Mouse (Mus musculus) limb, embryonic 11.5 days (tissue): ENCODE results near the gene Cenpf. TPM values are rescaled to one million over a fixed set of nuclear protein-coding genes. Genes with fewer than 3 reads are reported as not detected.
"Not testable (repeated sequence)": the region's sequence is repeated elsewhere in the genome, so short reads cannot be mapped to it uniquely, and the experiment has no call there.

Experiments used
- ATAC-seq: fragments of 200-750 bp; cut with Nextera tagmentation; 2 replicates; pipeline ENCODE4 v1.8.0; 2017; ENCODE audit warnings: low read depth; ENCODE audit not compliant: insufficient number of reproducible peaks, low FRiP score, low TSS enrichment
- DNase-seq: peaks from one replicate; pipeline ENCODE4 v3.0.0-alpha.2; 2015; ENCODE audit warnings: low spot score
- H3K27ac ChIP-seq: fragments of 300-500 bp; sonication (generic); replicated peaks from 2 replicates; pipeline ENCODE4 v1.5.1; 2014; ENCODE audit warnings: low read depth, mild to moderate bottlenecking, low read length
- H3K27me3 ChIP-seq: fragments of 300-500 bp; sonication (generic); 2 replicates; pipeline ENCODE4 v1.6.1; 2014; ENCODE audit warnings: mild to moderate bottlenecking, low read length, mixed read lengths; ENCODE audit not compliant: control insufficient read depth, insufficient read depth
- H3K36me3 ChIP-seq: fragments of 300-500 bp; sonication (generic); 2 replicates; pipeline ENCODE4 v1.6.1; 2014; ENCODE audit warnings: mild to moderate bottlenecking, low read length, moderate library complexity, mixed read lengths; ENCODE audit not compliant: control insufficient read depth, insufficient read depth
- H3K4me1 ChIP-seq: fragments of 300-500 bp; sonication (generic); 2 replicates; pipeline ENCODE4 v1.6.1; 2014; ENCODE audit warnings: low read length, mixed read lengths; ENCODE audit not compliant: control insufficient read depth, insufficient read depth
- H3K4me2 ChIP-seq: fragments of 300-500 bp; sonication (generic); 2 replicates; pipeline ENCODE4 v1.6.1; 2014; ENCODE audit warnings: low read depth, mild to moderate bottlenecking, moderate library complexity; ENCODE audit not compliant: severe bottlenecking
- H3K4me3 ChIP-seq: fragments of 300-500 bp; sonication (generic); 2 replicates; pipeline ENCODE4 v1.5.1; 2014; ENCODE audit warnings: low read depth, low read length
- H3K9ac ChIP-seq: fragments of 300-500 bp; sonication (generic); 2 replicates; pipeline ENCODE4 v1.6.1; 2014; ENCODE audit warnings: mild to moderate bottlenecking, low read length
- H3K9me3 ChIP-seq: fragments of 300-500 bp; sonication (generic); 2 replicates; pipeline ENCODE4 v1.6.1; 2016; ENCODE audit warnings: low read length; ENCODE audit not compliant: control insufficient read depth
- WGBS: fragments of 180-500 bp; shearing (Covaris S2); extraction: QIAGEN DNeasy Blood & Tissue Kit; methylation state at CpG from one replicate; pipeline ENCODE4 v1.1.7; 2014; 5-methylcytosine and 5-hydroxymethylcytosine counted together
- polyA plus RNA-seq: library from polyadenylated mRNA; unstranded; fragments of >200 nt; fragmentation: Nextera tagmentation; extraction: Ambion mirVana; gene quantifications from 2 replicates; pipeline ENCODE4 v1.2.1, GENCODE M21; 2014

The Cenpf gene
- polyA plus RNA-seq, 1 experiment from 2014 or later: 96.7 TPM

DNA sequence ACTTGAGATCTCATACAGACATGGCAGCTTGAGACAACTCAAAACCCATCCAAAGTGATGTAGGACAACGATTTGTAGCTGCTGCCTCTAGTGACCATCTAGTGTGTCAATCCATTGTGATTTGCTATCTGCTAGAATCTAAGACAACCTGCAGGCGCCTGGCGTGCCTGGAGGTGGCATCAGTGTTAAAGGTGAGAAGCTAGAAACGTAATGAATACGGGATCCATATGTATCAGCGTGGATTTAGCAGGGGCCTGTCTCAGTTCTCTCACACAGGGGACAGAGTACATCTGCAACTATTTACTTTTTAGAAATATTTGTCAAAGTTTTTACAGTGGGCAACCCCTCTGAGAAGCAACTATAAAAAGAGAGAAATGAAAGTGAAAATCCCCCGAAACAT lies 15.3 kb upstream of the Cenpf start:
- no peak overlapping the region for H3K9ac ChIP-seq
- ATAC-seq (no peak), DNase-seq (no peak)
- H3K4me1 ChIP-seq: peaks cover 12% of the 10 kb centered on the region
- WGBS: 39% methylated on average over 7 of the region's 7 CpGs
- no peak overlapping the region for H3K27ac ChIP-seq
- H3K36me3 ChIP-seq: no peaks in the 10 kb centered on the region
- H3K4me3 ChIP-seq: no peak overlapping the region
- no peaks in the 10 kb centered on the region for H3K27me3 ChIP-seq
- H3K9me3 ChIP-seq: no peaks in the 10 kb centered on the region
- H3K4me2 ChIP-seq: no peak overlapping the region

DNA sequence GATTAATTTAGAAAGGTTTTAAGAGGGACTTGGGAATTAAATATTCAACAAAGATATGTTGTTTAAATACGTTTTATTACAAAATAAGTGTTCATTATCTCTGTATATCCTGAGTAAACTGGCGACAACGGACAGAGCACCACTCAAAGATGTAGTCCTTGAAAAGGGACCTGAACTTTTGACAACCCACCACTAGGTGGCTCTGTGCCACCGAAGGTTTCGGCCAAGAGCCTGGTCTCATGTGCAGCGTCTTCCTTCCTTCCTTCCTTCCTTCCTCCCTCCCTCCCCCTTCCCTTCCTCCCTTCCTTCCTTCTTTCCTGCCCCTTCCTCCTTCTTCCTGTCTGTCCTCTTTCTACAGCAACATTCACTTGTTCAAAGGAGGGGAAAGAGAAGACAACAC lies 13.1 kb upstream of the Cenpf start:
- Histone ChIP-seq H3K9ac (no peak overlapping the region), H3K36me3 (no peaks in the 10 kb centered on the region), H3K27ac (no peak overlapping the region), H3K9me3 (no peaks in the 10 kb centered on the region), H3K4me3 (no peak overlapping the region), H3K4me2 (no peak overlapping the region), H3K27me3 (no peaks in the 10 kb centered on the region), H3K4me1 (0 out of 2 replicates have a peak, but pooled peaks cover 5% of the 10 kb centered on the region)
- WGBS: 1% methylated on average over 6 of the region's 6 CpGs
- peak; percentile 81 for DNase-seq
- no peak for ATAC-seq

DNA sequence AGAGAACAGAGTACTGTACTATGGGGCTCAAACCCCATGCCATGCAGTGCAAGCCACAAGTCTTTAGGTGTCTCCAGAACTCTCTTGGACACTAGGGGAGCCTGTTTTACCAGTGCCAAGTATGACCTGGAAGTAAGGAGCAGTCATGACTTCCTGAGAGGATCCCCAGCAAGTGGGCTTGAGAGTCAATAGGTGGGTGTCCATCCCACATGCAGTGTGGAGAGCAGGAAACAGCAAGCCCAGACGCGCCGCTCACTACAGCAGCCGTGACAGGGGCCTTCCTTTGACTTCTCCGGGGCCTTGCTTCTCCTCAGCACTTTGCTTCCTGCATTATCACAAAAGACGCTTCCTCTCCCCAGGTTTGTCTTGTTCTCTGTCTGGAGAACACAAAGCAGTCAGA lies 12.3 kb upstream of the Cenpf start:
- 75% methylated on average over 6 of the region's 6 CpGs for WGBS

DNA sequence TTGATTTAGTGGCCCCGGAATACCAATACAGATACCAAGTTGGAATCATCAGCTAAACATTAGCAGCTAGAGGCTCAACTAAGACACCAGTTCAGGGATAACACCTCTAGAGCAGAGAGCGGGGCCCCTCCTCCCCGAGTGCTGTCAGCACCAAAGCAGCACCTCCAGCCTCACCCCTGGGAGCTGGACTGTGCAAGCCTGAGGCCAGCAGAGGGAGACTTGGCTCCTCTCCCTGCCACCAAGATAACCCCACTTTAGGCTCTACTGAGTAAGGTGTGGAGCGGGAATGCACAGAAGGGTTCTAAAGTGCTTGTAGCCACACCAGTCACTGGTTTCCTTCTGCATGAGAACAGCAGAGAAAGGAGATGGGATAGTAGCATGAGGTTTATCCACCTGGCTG lies 10.5 kb upstream of the Cenpf start:
- 66% methylated on average over 4 of the region's 4 CpGs for WGBS
- Histone ChIP-seq H3K4me1 (0 out of 2 replicates have a peak, but pooled peaks cover 5% of the 10 kb centered on the region), H3K4me2 (no peak overlapping the region), H3K27me3 (no peaks in the 10 kb centered on the region), H3K9ac (no peak overlapping the region), H3K27ac (no peak overlapping the region), H3K36me3 (no peaks in the 10 kb centered on the region), H3K9me3 (no peaks in the 10 kb centered on the region), H3K4me3 (no peak overlapping the region)
- DNase-seq (no peak), ATAC-seq (no peak)

More for the DNA sequence above, 12.3 kb upstream of the Cenpf start:
- H3K4me3 ChIP-seq: no peak overlapping the region
- no peaks in the 10 kb centered on the region for H3K27me3 ChIP-seq
- no peak overlapping the region for H3K4me2 ChIP-seq
- H3K9me3 ChIP-seq: no peaks in the 10 kb centered on the region
- no peak overlapping the region for H3K9ac ChIP-seq
- 0 out of 2 replicates have a peak, but pooled peaks cover 5% of the 10 kb centered on the region for H3K4me1 ChIP-seq
- ATAC-seq (no peak), DNase-seq (no peak)
- no peak overlapping the region for H3K27ac ChIP-seq
- H3K36me3 ChIP-seq: no peaks in the 10 kb centered on the region

DNA sequence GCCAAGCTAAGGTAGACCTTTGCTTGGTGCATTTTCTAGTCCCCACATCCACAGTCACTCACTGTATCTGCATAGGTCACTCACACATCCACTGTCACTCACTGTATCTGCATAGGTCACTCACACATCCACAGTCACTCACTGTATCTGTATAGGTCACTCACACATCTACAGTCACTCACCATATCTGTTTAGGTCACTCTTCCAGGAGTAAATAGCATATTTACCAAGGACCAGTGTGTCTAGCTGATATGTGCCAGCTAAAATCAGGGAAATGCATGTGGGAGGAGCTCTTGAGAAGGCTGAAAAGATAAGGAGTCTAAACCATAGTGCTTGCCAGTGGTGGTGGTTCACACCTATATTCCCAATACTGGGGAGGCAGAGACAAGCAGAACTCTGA lies 7.4 kb upstream of the Cenpf start:
- Histone ChIP-seq H3K4me3 (no peak overlapping the region), H3K4me2 (no peak overlapping the region), H3K9ac (no peak overlapping the region), H3K36me3 (no peaks in the 10 kb centered on the region), H3K27me3 (no peaks in the 10 kb centered on the region), H3K27ac (no peak overlapping the region), H3K9me3 (no peaks in the 10 kb centered on the region), H3K4me1 (no peaks in the 10 kb centered on the region)
- ATAC-seq (no peak), DNase-seq (no peak)

DNA sequence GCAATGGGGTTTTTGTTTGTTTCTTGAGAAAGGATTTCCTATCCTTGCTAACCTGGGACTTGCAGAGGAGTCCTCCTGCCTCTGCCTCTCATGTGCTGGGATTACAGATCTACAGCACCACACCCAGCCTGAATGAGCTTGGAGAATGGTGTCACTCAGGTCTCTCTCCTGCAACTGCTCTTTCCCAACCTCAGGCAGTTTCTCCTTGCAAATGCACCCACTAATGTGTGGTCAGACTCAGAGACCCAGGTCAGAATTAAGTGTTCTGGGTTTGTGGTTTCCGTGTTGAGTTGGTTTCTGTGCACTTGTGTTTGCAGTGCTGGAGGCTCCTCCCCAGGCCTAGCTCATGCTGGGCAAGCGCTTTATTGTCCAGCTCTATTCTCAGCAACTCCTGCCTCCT lies 6.5 kb upstream of the Cenpf start:
- DNase-seq: no peak
- ATAC-seq: no peak
- no peaks in the 10 kb centered on the region for H3K36me3 ChIP-seq
- H3K4me2 ChIP-seq: no peak overlapping the region
- H3K4me3 ChIP-seq: no peak overlapping the region
- H3K27me3 ChIP-seq: no peaks in the 10 kb centered on the region
- H3K9ac ChIP-seq: no peak overlapping the region
- WGBS: 86% methylated on average over 2 of the region's 2 CpGs
- H3K27ac ChIP-seq: no peak overlapping the region
- H3K9me3 ChIP-seq: no peaks in the 10 kb centered on the region
- no peaks in the 10 kb centered on the region for H3K4me1 ChIP-seq

DNA sequence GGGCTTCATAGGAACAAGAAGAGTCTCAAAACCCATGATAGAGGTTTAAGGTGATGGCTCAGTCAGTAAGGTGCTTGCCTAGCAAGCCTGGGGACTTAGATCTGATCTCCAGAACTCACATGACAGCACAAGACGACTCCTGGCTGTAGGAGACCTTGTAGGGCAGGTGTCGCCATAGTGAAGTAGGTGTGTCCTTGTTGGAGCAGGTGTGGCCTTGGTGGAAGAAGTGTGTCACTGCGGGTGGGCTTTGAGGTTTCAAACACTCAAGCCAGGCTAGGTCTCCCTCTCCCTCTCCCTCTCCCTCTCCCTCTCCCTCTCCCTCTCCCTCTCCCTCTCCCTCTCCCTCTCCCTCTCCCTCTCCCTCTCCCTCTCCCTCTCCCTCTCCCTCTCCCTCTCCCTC lies 4.6 kb upstream of the Cenpf start:
- H3K27ac ChIP-seq, H3K4me2 ChIP-seq, ATAC-seq, H3K9ac ChIP-seq, DNase-seq, H3K9me3 ChIP-seq, H3K4me1 ChIP-seq, H3K36me3 ChIP-seq, H3K4me3 ChIP-seq, H3K27me3 ChIP-seq: not testable (repeated sequence)
- WGBS: 40% methylated on average over 3 of the region's 3 CpGs

DNA sequence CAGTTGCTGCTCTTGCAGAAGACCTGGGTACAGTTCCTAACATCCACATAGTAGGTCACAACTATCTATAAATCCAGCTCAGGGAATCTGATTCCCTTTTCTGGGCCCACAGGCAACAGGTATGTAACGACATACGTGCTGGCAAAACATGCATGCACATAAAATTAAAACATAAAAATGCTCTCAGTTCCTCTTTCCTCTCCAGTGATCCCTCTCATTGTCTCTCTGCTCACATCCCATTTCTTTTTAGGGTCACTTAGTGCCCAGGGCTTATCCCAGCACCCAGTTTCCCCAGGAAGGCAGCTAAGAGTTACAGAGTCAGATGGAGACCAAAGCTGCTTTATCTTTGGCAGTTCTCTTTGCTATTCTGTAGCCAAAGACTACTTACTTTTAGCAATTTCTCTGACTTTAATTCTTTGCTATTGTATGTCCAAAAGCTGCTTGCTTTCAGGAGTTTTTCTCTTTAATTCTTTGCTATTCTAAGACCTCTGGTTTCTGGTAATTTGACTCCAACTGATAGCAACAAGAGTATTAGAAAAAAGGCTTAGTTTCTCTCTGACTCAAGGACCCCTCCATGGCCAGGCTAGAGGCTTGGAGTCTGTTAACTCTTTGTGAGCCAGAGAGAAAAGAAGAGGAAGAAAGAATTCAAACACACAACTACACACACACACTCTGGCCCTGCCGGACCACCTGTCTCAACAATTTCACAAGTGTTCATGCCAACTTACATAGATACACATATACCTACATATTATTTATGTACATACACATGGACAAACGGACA lies 1.4 kb upstream of the Cenpf start:
- Histone ChIP-seq H3K4me3 (peak overlapping the region; percentile 84), H3K9ac (0 out of 2 replicates have a peak overlapping the region, but pooled peaks have one; percentile 2), H3K27ac (no peak overlapping the region), H3K36me3 (no peaks in the 10 kb centered on the region), H3K9me3 (no peaks in the 10 kb centered on the region), H3K27me3 (no peaks in the 10 kb centered on the region), H3K4me1 (peaks cover 6% of the 10 kb centered on the region), H3K4me2 (peak overlapping the region; percentile 48)
- WGBS: 39% methylated on average over 4 of the region's 4 CpGs
- no peak for DNase-seq
- ATAC-seq: no peak

DNA sequence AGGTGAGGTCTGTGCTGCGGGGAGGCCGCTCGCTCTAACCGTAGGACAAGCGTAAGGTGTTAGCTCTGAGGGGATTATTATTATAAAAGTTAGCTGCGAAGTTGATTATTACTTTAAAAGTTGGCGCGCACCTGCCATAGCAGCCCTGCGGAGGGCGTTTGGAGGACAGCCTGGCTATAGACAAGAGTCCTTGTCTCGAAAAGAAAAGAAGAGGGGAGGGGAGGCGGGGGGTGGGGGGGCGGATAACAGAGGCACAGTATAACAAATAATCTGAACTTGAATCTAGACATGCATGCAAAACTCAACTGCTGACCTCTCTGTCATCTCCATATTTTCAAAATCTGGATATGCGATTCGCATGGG lies 483 bp upstream of the Cenpf start:
- DNase-seq (no peak), ATAC-seq (no peak)
- peak overlapping the region; percentile 48 for H3K4me2 ChIP-seq
- H3K4me3 ChIP-seq: peak overlapping the region; percentile 84
- no peaks in the 10 kb centered on the region for H3K27me3 ChIP-seq
- peaks cover 5% of the 10 kb centered on the region; the same call in 1 of the 2 replicates for H3K36me3 ChIP-seq
- WGBS: 3% methylated on average over 14 of the region's 15 CpGs
- H3K9ac ChIP-seq: peak overlapping the region; percentile 41; the same call in 1 of the 2 replicates
- no peaks in the 10 kb centered on the region for H3K9me3 ChIP-seq
- no peak overlapping the region for H3K27ac ChIP-seq
- H3K4me1 ChIP-seq: peaks cover 6% of the 10 kb centered on the region
